Mouse (Mus musculus): Measurements from ENCODE around the gene Itsn1. TPM values are rescaled to one million over a fixed set of nuclear protein-coding genes. Genes with fewer than 3 reads are reported as not detected.

Gene Itsn1
- polyA plus RNA-seq, 1 experiment from 2014 or later, result 21.7 TPM

- Histone ChIP-seq H3K9me3 (no peaks in the 10 kb centered on the region), H3K9ac (no peak overlapping the region), H3K27ac (no peak overlapping the region), H3K4me3 (replicated peaks) (no peak overlapping the region), H3K36me3 (no peaks in the 10 kb centered on the region), H3K4me2 (no peak overlapping the region), H3K27me3 (replicated peaks) (no peaks in the 10 kb centered on the region), H3K4me1 (no peaks in the 10 kb centered on the region)
- WGBS, result 75% methylated on average over 9 of the region's 9 CpGs
- no peak for ATAC-seq (ENCODE audit: insufficient read depth, low FRiP score, low read depth)
These were observed 32.1 kb downstream of the Itsn1 start for GRCm38 (mm10) chr16:91761202-91761601.

GRCm38 (mm10) chr16:91761761-91762160 is 32.7 kb downstream of the Itsn1 start:
- no peaks in the 10 kb centered on the region for H3K27me3 ChIP-seq (replicated peaks)

GRCm38 (mm10) chr16:91762476-91762875 is 33.4 kb downstream of the Itsn1 start:
- Histone ChIP-seq H3K9ac (no peak overlapping the region), H3K27me3 (replicated peaks) (no peaks in the 10 kb centered on the region), H3K36me3 (no peaks in the 10 kb centered on the region), H3K27ac (no peak overlapping the region), H3K4me2 (no peak overlapping the region), H3K9me3 (no peaks in the 10 kb centered on the region), H3K4me1 (0 out of 2 replicates have a peak, but pooled peaks cover 8% of the 10 kb centered on the region), H3K4me3 (replicated peaks) (no peak overlapping the region)
- WGBS, result 72% methylated on average over 7 of the region's 7 CpGs
- ATAC-seq (ENCODE audit: insufficient read depth, low FRiP score, low read depth), result no peak

More at GRCm38 (mm10) chr16:91761761-91762160, 32.7 kb downstream of the Itsn1 start:
- Histone ChIP-seq H3K9ac (no peak overlapping the region), H3K27ac (no peak overlapping the region), H3K4me1 (0 out of 2 replicates have a peak, but pooled peaks cover 5% of the 10 kb centered on the region), H3K4me2 (no peak overlapping the region), H3K4me3 (replicated peaks) (no peak overlapping the region), H3K9me3 (no peaks in the 10 kb centered on the region), H3K36me3 (no peaks in the 10 kb centered on the region)
- WGBS, result 73% methylated on average over 3 of the region's 3 CpGs
- no peak for ATAC-seq (ENCODE audit: insufficient read depth, low FRiP score, low read depth)

GRCm38 (mm10) chr16:91763975-91764374 is 34.9 kb downstream of the Itsn1 start:
- H3K27ac ChIP-seq, result no peak overlapping the region
- no peak for ATAC-seq (ENCODE audit: insufficient read depth, low FRiP score, low read depth)

GRCm38 (mm10) chr16:91764414-91764813 is 35.3 kb downstream of the Itsn1 start:
- no peaks in the 10 kb centered on the region for H3K9me3 ChIP-seq
- 0 out of 2 replicates have a peak, but pooled peaks cover 8% of the 10 kb centered on the region for H3K4me1 ChIP-seq
- H3K4me2 ChIP-seq, result no peak overlapping the region
- no peak overlapping the region for H3K9ac ChIP-seq
- no peaks in the 10 kb centered on the region for H3K36me3 ChIP-seq
- H3K27me3 ChIP-seq (replicated peaks), result no peaks in the 10 kb centered on the region
- H3K4me3 ChIP-seq (replicated peaks), result no peak overlapping the region
- ATAC-seq (ENCODE audit: insufficient read depth, low FRiP score, low read depth), result no peak
- WGBS, result 73% methylated on average over 6 of the region's 6 CpGs
- H3K27ac ChIP-seq, result no peak overlapping the region

More at GRCm38 (mm10) chr16:91763975-91764374, 34.9 kb downstream of the Itsn1 start:
- Histone ChIP-seq H3K4me1 (0 out of 2 replicates have a peak, but pooled peaks cover 8% of the 10 kb centered on the region), H3K36me3 (no peaks in the 10 kb centered on the region), H3K4me2 (no peak overlapping the region), H3K9me3 (no peaks in the 10 kb centered on the region), H3K9ac (no peak overlapping the region), H3K27me3 (replicated peaks) (no peaks in the 10 kb centered on the region), H3K4me3 (replicated peaks) (no peak overlapping the region)
- WGBS, result 62% methylated on average over 6 of the region's 6 CpGs

GRCm38 (mm10) chr16:91765121-91765815 is 36.2 kb downstream of the Itsn1 start:
- Histone ChIP-seq H3K9ac (no peak overlapping the region), H3K27me3 (replicated peaks) (no peaks in the 10 kb centered on the region), H3K27ac (no peak overlapping the region), H3K4me1 (0 out of 2 replicates have a peak, but pooled peaks cover 8% of the 10 kb centered on the region), H3K9me3 (no peaks in the 10 kb centered on the region), H3K36me3 (no peaks in the 10 kb centered on the region), H3K4me2 (no peak overlapping the region), H3K4me3 (replicated peaks) (no peak overlapping the region)
- WGBS, result 89% methylated on average over 15 of the region's 15 CpGs
- ATAC-seq (ENCODE audit: insufficient read depth, low FRiP score, low read depth), result no peak

GRCm38 (mm10) chr16:91765816-91766210 is 36.7 kb downstream of the Itsn1 start:
- WGBS, result 89% methylated on average over 15 of the region's 15 CpGs
- no peak for ATAC-seq (ENCODE audit: insufficient read depth, low FRiP score, low read depth)
- H3K4me1 ChIP-seq, result 0 out of 2 replicates have a peak, but pooled peaks cover 8% of the 10 kb centered on the region

GRCm38 (mm10) chr16:91767165-91767701 is 38.2 kb downstream of the Itsn1 start:
- Histone ChIP-seq H3K9me3 (no peaks in the 10 kb centered on the region), H3K4me1 (0 out of 2 replicates have a peak, but pooled peaks cover 11% of the 10 kb centered on the region), H3K4me3 (replicated peaks) (no peak overlapping the region), H3K36me3 (no peaks in the 10 kb centered on the region), H3K27ac (no peak overlapping the region), H3K27me3 (replicated peaks) (no peaks in the 10 kb centered on the region), H3K4me2 (no peak overlapping the region), H3K9ac (no peak overlapping the region)
- WGBS, result 73% methylated on average over 11 of the region's 11 CpGs
- no peak for ATAC-seq (ENCODE audit: insufficient read depth, low FRiP score, low read depth)

More at GRCm38 (mm10) chr16:91765816-91766210, 36.7 kb downstream of the Itsn1 start:
- H3K27ac ChIP-seq, result no peak overlapping the region
- no peaks in the 10 kb centered on the region for H3K36me3 ChIP-seq
- H3K9me3 ChIP-seq, result no peaks in the 10 kb centered on the region
- no peaks in the 10 kb centered on the region for H3K27me3 ChIP-seq (replicated peaks)
- H3K4me2 ChIP-seq, result no peak overlapping the region
- H3K4me3 ChIP-seq (replicated peaks), result no peak overlapping the region
- no peak overlapping the region for H3K9ac ChIP-seq

GRCm38 (mm10) chr16:91768586-91768985 is 39.5 kb downstream of the Itsn1 start:
- H3K4me3 ChIP-seq (replicated peaks), result no peak overlapping the region
- no peak overlapping the region for H3K9ac ChIP-seq
- H3K4me2 ChIP-seq, result no peak overlapping the region
- ATAC-seq (ENCODE audit: insufficient read depth, low FRiP score, low read depth), result no peak
- H3K4me1 ChIP-seq, result 0 out of 2 replicates have a peak, but pooled peaks cover 11% of the 10 kb centered on the region
- H3K27ac ChIP-seq, result no peak overlapping the region
- 87% methylated on average over 6 of the region's 6 CpGs for WGBS
- H3K27me3 ChIP-seq (replicated peaks), result no peaks in the 10 kb centered on the region
- no peaks in the 10 kb centered on the region for H3K9me3 ChIP-seq
- no peaks in the 10 kb centered on the region for H3K36me3 ChIP-seq

- Histone ChIP-seq H3K4me2 (no peak overlapping the region), H3K4me1 (0 out of 2 replicates have a peak, but pooled peaks cover 11% of the 10 kb centered on the region), H3K36me3 (no peaks in the 10 kb centered on the region), H3K9ac (no peak overlapping the region), H3K9me3 (no peaks in the 10 kb centered on the region), H3K27me3 (replicated peaks) (no peaks in the 10 kb centered on the region), H3K4me3 (replicated peaks) (no peak overlapping the region), H3K27ac (no peak overlapping the region)
- WGBS, result 77% methylated on average over 5 of the region's 5 CpGs
- ATAC-seq (ENCODE audit: insufficient read depth, low FRiP score, low read depth), result no peak
These were observed 40.8 kb downstream of the Itsn1 start for GRCm38 (mm10) chr16:91769911-91770310.

- H3K9ac ChIP-seq, result no peak overlapping the region
- no peaks in the 10 kb centered on the region for H3K36me3 ChIP-seq
- no peak overlapping the region for H3K4me3 ChIP-seq (replicated peaks)
- ATAC-seq (ENCODE audit: insufficient read depth, low FRiP score, low read depth), result no peak
- no peaks in the 10 kb centered on the region for H3K9me3 ChIP-seq
- no peak overlapping the region for H3K27ac ChIP-seq
- H3K27me3 ChIP-seq (replicated peaks), result no peaks in the 10 kb centered on the region
- WGBS, result 45% methylated on average over 5 of the region's 5 CpGs
- no peak overlapping the region for H3K4me2 ChIP-seq
- 0 out of 2 replicates have a peak, but pooled peaks cover 11% of the 10 kb centered on the region for H3K4me1 ChIP-seq
These were observed 41.6 kb downstream of the Itsn1 start for GRCm38 (mm10) chr16:91770662-91771061.

GRCm38 (mm10) chr16:91771334-91771733 is 42.3 kb downstream of the Itsn1 start:
- Histone ChIP-seq H3K36me3 (no peaks in the 10 kb centered on the region), H3K9ac (no peak overlapping the region), H3K27me3 (replicated peaks) (no peaks in the 10 kb centered on the region), H3K4me3 (replicated peaks) (no peak overlapping the region), H3K27ac (no peak overlapping the region), H3K4me2 (no peak overlapping the region), H3K4me1 (0 out of 2 replicates have a peak, but pooled peaks cover 10% of the 10 kb centered on the region), H3K9me3 (no peaks in the 10 kb centered on the region)
- 75% methylated on average over 6 of the region's 6 CpGs for WGBS
- peak; percentile 60; the same call in 1 of the 2 replicates for ATAC-seq (ENCODE audit: insufficient read depth, low FRiP score, low read depth)
